Mouse (Mus musculus) stomach, postnatal 0 days (tissue): ENCODE measurements around the gene Ggct.

Experiments
- CTCF ChIP-seq: IDR thresholded peaks from 2 replicates; pipeline ENCODE4 v1.5.1; 2016; ENCODE audit warnings: antibody characterized with exemption, low read depth, mild to moderate bottlenecking, moderate library complexity
- EP300 ChIP-seq: optimal IDR thresholded peaks from 2 replicates; pipeline ENCODE3; 2016; ENCODE audit warnings: antibody characterized with exemption

GRCm38 (mm10) chr6:55002438-55002837, 9.7 kb upstream of the Ggct start:
- TF ChIP-seq CTCF = no peak
- TF ChIP-seq EP300 = no peak
